Mouse (Mus musculus) right cerebral cortex, adult 18-20 months (tissue): ENCODE measurements at regions not wholly inside any gene's neighbourhood (a gene's known extent, or its start where the extent isn't known, plus 50 kb on each side); places are given as distances from the start of the nearest gene placed in this dataset.

Source experiments
- DNase-seq: peaks from one replicate; pipeline ENCODE4 v3.0.0; 2022; ENCODE audit warnings: mixed read lengths

- no peak for DNase-seq
Observed at GRCm38 (mm10) chr5:103305716-103306447, 94.7 kb upstream of the Mapk10 start.

- DNase-seq, result no peak
Observed at GRCm38 (mm10) chr5:103304975-103305374, 93.8 kb upstream of the Mapk10 start.

- no peak for DNase-seq
Observed at GRCm38 (mm10) chr5:103302744-103303143, 91.6 kb upstream of the Mapk10 start.

- DNase-seq, result no peak
Observed at GRCm38 (mm10) chr5:103301303-103301702, 90.2 kb upstream of the Mapk10 start.

GRCm38 (mm10) chr5:103293953-103294352 is 82.8 kb upstream of the Mapk10 start:
- no peak for DNase-seq

GRCm38 (mm10) chr5:103291691-103292090 is 80.6 kb upstream of the Mapk10 start:
- no peak for DNase-seq

GRCm38 (mm10) chr5:103291219-103291618 is 80.1 kb upstream of the Mapk10 start:
- DNase-seq, result no peak

- no peak for DNase-seq
Observed at GRCm38 (mm10) chr5:103269206-103269605, 58.1 kb upstream of the Mapk10 start.

- DNase-seq, result no peak
Observed at GRCm38 (mm10) chr5:103264903-103265302, 53.8 kb upstream of the Mapk10 start.

- peak; percentile 73 for DNase-seq
Observed at GRCm38 (mm10) chr5:103261406-103261805, 50.3 kb upstream of the Mapk10 start.
